Mouse (Mus musculus) lung, embryonic 15.5 days (tissue): ENCODE results near the gene Dennd6b. TPM values are rescaled to one million over a fixed set of nuclear protein-coding genes. Genes with fewer than 3 reads are reported as not detected.

Experiments
- ATAC-seq: fragments of 200-750 bp; cut with Nextera tagmentation; 2 replicates; pipeline ENCODE4 v1.8.0; 2017; ENCODE audit warnings: moderate number of reproducible peaks, borderline replicate concordance; ENCODE audit not compliant: low FRiP score, low TSS enrichment; ENCODE audit errors: extremely low read depth
- H3K27ac ChIP-seq: fragments of 300-500 bp; sonication (generic); 2 replicates; pipeline ENCODE4 v1.5.1; 2015; ENCODE audit warnings: moderate library complexity, mild to moderate bottlenecking, inconsistent platforms
- H3K27me3 ChIP-seq: fragments of 300-500 bp; sonication (generic); 2 replicates; pipeline ENCODE4 v1.6.1; 2015; ENCODE audit warnings: inconsistent platforms
- H3K36me3 ChIP-seq: fragments of 300-500 bp; sonication (generic); 2 replicates; pipeline ENCODE4 v1.6.1; 2015; ENCODE audit warnings: inconsistent platforms
- H3K4me1 ChIP-seq: fragments of 300-500 bp; sonication (generic); 2 replicates; pipeline ENCODE4 v1.6.1; 2015; ENCODE audit warnings: inconsistent platforms
- H3K4me2 ChIP-seq: fragments of 300-500 bp; sonication (generic); 2 replicates; pipeline ENCODE4 v1.6.1; 2015; ENCODE audit warnings: inconsistent platforms, mild to moderate bottlenecking, moderate library complexity
- H3K4me3 ChIP-seq: fragments of 300-500 bp; sonication (generic); 2 replicates; pipeline ENCODE4 v1.5.1; 2015; ENCODE audit warnings: mild to moderate bottlenecking, inconsistent platforms
- H3K9ac ChIP-seq: fragments of 300-500 bp; sonication (generic); 2 replicates; pipeline ENCODE4 v1.6.1; 2015; ENCODE audit warnings: inconsistent platforms
- H3K9me3 ChIP-seq: fragments of 300-500 bp; sonication (generic); 2 replicates; pipeline ENCODE4 v1.6.1; 2016; ENCODE audit warnings: inconsistent platforms
- WGBS: fragments of 180-500 bp; shearing (Covaris S2); methylation state at CpG from one replicate; pipeline ENCODE4 v1.1.7; 2015; 5-methylcytosine and 5-hydroxymethylcytosine counted together
- microRNA-seq: library from miRNA; unstranded; fragments of <30 nt; microRNA quantifications from one replicate; pipeline ENCODE4, GENCODE M21; 2016
- polyA plus RNA-seq: library from polyadenylated mRNA; unstranded; fragments of >200 nt; fragmentation: Nextera tagmentation; extraction: Ambion mirVana; gene quantifications from 2 replicates; pipeline ENCODE4 v1.2.1, GENCODE M21; 2015

Dennd6b gene
- polyA plus RNA-seq, 1 experiment from 2014 or later: 11.8 TPM

GRCm38 (mm10) chr15:89140048-89140658, 56.1 kb downstream of the Dennd6b start:
- Histone ChIP-seq H3K4me1 (peaks cover 21% of the 10 kb centered on the region), H3K4me2 (peak overlapping the region; percentile 89), H3K4me3 (peak overlapping the region; percentile 55), H3K27ac (0 out of 2 replicates have a peak overlapping the region, but pooled peaks have one; percentile 13), H3K9ac (peak overlapping the region; percentile 43), H3K9me3 (no peaks in the 10 kb centered on the region), H3K36me3 (no peaks in the 10 kb centered on the region), H3K27me3 (peaks cover 46% of the 10 kb centered on the region)
- peak; percentile 35; the same call in 1 of the 2 replicates for ATAC-seq
- under 1% methylated on average over 53 of the region's 53 CpGs for WGBS

DNA sequence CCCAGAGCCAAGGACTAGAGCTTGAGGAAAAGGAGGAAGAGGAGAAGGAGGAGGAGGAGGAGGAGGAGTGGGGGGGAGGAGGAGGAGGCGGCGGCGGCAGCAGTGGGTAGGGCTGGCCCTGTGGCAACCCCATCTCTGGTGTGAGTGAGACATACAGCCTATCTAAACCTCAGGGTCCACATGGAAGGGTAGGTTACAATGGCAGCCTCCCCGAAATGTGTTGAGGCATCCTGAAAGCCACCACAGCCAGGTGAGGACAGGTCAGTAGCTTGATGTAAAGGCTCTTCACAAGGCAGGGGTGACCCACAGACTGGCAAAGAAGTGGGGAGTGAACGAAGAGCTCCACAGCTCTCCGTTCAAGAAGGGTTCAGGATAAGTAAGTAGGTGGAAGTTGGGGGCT, 57.8 kb downstream of the Dennd6b start:
- H3K36me3 ChIP-seq: no peaks in the 10 kb centered on the region
- no peak overlapping the region for H3K9ac ChIP-seq
- peaks cover 21% of the 10 kb centered on the region for H3K4me1 ChIP-seq
- 92% methylated on average over 6 of the region's 6 CpGs for WGBS
- H3K4me2 ChIP-seq: no peak overlapping the region
- no peak overlapping the region for H3K4me3 ChIP-seq
- no peak overlapping the region for H3K27ac ChIP-seq
- ATAC-seq: no peak
- peaks cover 42% of the 10 kb centered on the region for H3K27me3 ChIP-seq
- H3K9me3 ChIP-seq: no peaks in the 10 kb centered on the region

GRCm38 (mm10) chr15:89138046-89138405, 58.3 kb downstream of the Dennd6b start:
- Histone ChIP-seq H3K9me3 (no peaks in the 10 kb centered on the region), H3K36me3 (no peaks in the 10 kb centered on the region), H3K9ac (no peak overlapping the region), H3K4me2 (no peak overlapping the region), H3K27me3 (peaks cover 42% of the 10 kb centered on the region), H3K4me1 (peaks cover 21% of the 10 kb centered on the region), H3K27ac (no peak overlapping the region), H3K4me3 (no peak overlapping the region)
- WGBS: 82% methylated on average over 7 of the region's 7 CpGs
- no peak for ATAC-seq

- Histone ChIP-seq H3K4me2 (no peak overlapping the region), H3K4me3 (no peak overlapping the region), H3K27ac (no peak overlapping the region), H3K36me3 (no peaks in the 10 kb centered on the region), H3K27me3 (peaks cover 39% of the 10 kb centered on the region), H3K9me3 (no peaks in the 10 kb centered on the region), H3K4me1 (peaks cover 21% of the 10 kb centered on the region), H3K9ac (no peak overlapping the region)
- 67% methylated on average over 11 of the region's 11 CpGs for WGBS
- ATAC-seq: no peak
These were observed 58.8 kb downstream of the Dennd6b start for GRCm38 (mm10) chr15:89137378-89138045.

- Histone ChIP-seq H3K4me1 (peaks cover 20% of the 10 kb centered on the region), H3K4me2 (no peak overlapping the region), H3K4me3 (no peak overlapping the region), H3K9ac (no peak overlapping the region), H3K27me3 (peaks cover 32% of the 10 kb centered on the region), H3K27ac (no peak overlapping the region), H3K9me3 (no peaks in the 10 kb centered on the region), H3K36me3 (no peaks in the 10 kb centered on the region)
- no peak for ATAC-seq
- WGBS: 92% methylated on average over 5 of the region's 5 CpGs
These were observed 59.7 kb downstream of the Dennd6b start for GRCm38 (mm10) chr15:89136461-89137155.

Small RNAs within 50 kb of the gene (microRNA-seq; reads per million reads assigned to microRNA genes)
- 0.56 reads per million for gene Mir6958
- gene Mir7118: not detected

Other genes with a start within 250 kb of the Dennd6b start
- not detected in 2 replicates for gene Ttll8, start 242.1 kb downstream of the Dennd6b start, polyA plus RNA-seq
- gene Mlc1, start 217.5 kb downstream of the Dennd6b start, polyA plus RNA-seq: 0.25 TPM in 2 replicates
- 1.7 and 2.2 TPM in 2 replicates for gene Mov10l1, start 213.6 kb downstream of the Dennd6b start, polyA plus RNA-seq
- 0.10 and 0.24 TPM in 2 replicates for gene Panx2, start 136.8 kb downstream of the Dennd6b start, polyA plus RNA-seq
- gene Trabd, start 121.4 kb downstream of the Dennd6b start, polyA plus RNA-seq: 48.7 and 53.6 TPM in 2 replicates
- gene Selenoo, start 107.4 kb downstream of the Dennd6b start, polyA plus RNA-seq: 16.5 and 17.6 TPM in 2 replicates
- gene Tubgcp6, start 73.4 kb downstream of the Dennd6b start, polyA plus RNA-seq: 14.5 and 15.4 TPM in 2 replicates
- gene Hdac10, start 67.8 kb downstream of the Dennd6b start, polyA plus RNA-seq: 21.7 and 24.3 TPM in 2 replicates
- gene Mapk12, start 55.8 kb downstream of the Dennd6b start, polyA plus RNA-seq: 12.5 and 13.4 TPM in 2 replicates
- gene Mapk11, start 46.9 kb downstream of the Dennd6b start, polyA plus RNA-seq: 10.0 and 12.6 TPM in 2 replicates
- gene Plxnb2, start 15.7 kb downstream of the Dennd6b start, polyA plus RNA-seq: 123 and 128 TPM in 2 replicates
- 24.5 and 28.5 TPM in 2 replicates for gene Ppp6r2, start 15.1 kb upstream of the Dennd6b start, polyA plus RNA-seq
- 50.3 and 53.7 TPM in 2 replicates for gene Sbf1, start 118.8 kb upstream of the Dennd6b start, polyA plus RNA-seq
- gene Adm2, start 126.2 kb upstream of the Dennd6b start, polyA plus RNA-seq: 0.45 and 0.69 TPM in 2 replicates
- not detected in 2 replicates for gene Miox, start 137.9 kb upstream of the Dennd6b start, polyA plus RNA-seq
- gene Lmf2, start 159.2 kb upstream of the Dennd6b start, polyA plus RNA-seq: 70.7 and 74.4 TPM in 2 replicates
- gene Ncaph2, start 159.2 kb upstream of the Dennd6b start, polyA plus RNA-seq: 160 and 168 TPM in 2 replicates
- 5.6 and 5.9 TPM in 2 replicates for gene Sco2, start 177.3 kb upstream of the Dennd6b start, polyA plus RNA-seq
- 1.1 and 1.7 TPM in 2 replicates for gene Tymp, start 180.5 kb upstream of the Dennd6b start, polyA plus RNA-seq
- gene Odf3b, start 182.8 kb upstream of the Dennd6b start, polyA plus RNA-seq: 3.0 and 4.1 TPM in 2 replicates
- gene Klhdc7b, start 188.4 kb upstream of the Dennd6b start, polyA plus RNA-seq: not detected in 2 replicates
- not detected in 2 replicates for gene Syce3, start 214.0 kb upstream of the Dennd6b start, polyA plus RNA-seq
- 4.2 and 5.1 TPM in 2 replicates for gene Cpt1b, start 229.4 kb upstream of the Dennd6b start, polyA plus RNA-seq
- 2.3 and 2.4 TPM in 2 replicates for gene C730034F03Rik, start 233.1 kb upstream of the Dennd6b start, polyA plus RNA-seq
- 0.40 TPM in 1 of 2 replicates, not detected in the other for gene Gm44502, start 233.2 kb upstream of the Dennd6b start, polyA plus RNA-seq
- 51.3 and 57.9 TPM in 2 replicates for gene Chkb, start 233.4 kb upstream of the Dennd6b start, polyA plus RNA-seq